Mouse (Mus musculus) heart, embryonic 12.5 days (tissue): Measurements from ENCODE around the gene Kras. TPM values are rescaled to one million over a fixed set of nuclear protein-coding genes. Genes with fewer than 3 reads are reported as not detected.
A peak's percentile ranks its signal among the peaks of the same experiment; 100 is the strongest.

ENCODE experiments used
- ATAC-seq: fragments of 200-750 bp; cut with Nextera tagmentation; 2 replicates; pipeline ENCODE4 v1.8.0; 2017; ENCODE audit warnings: moderate TSS enrichment, moderate library complexity; ENCODE audit not compliant: insufficient number of reproducible peaks, low FRiP score
- H3K27ac ChIP-seq: fragments of 300-500 bp; sonication (generic); 2 replicates; pipeline ENCODE4 v1.5.1; 2016; ENCODE audit warnings: mild to moderate bottlenecking, moderate library complexity; ENCODE audit not compliant: poor library complexity, severe bottlenecking
- H3K27me3 ChIP-seq: fragments of 300-500 bp; sonication (generic); replicated peaks from 2 replicates; pipeline ENCODE4 v1.6.1; 2016; ENCODE audit warnings: mild to moderate bottlenecking, moderate library complexity
- H3K36me3 ChIP-seq: fragments of 300-500 bp; sonication (generic); 2 replicates; pipeline ENCODE4 v1.6.1; 2016; ENCODE audit warnings: mild to moderate bottlenecking, moderate library complexity
- H3K4me1 ChIP-seq: fragments of 300-500 bp; sonication (generic); replicated peaks from 2 replicates; pipeline ENCODE4 v1.6.1; 2016; ENCODE audit warnings: mild to moderate bottlenecking
- H3K4me2 ChIP-seq: fragments of 300-500 bp; sonication (generic); 2 replicates; pipeline ENCODE4 v1.6.1; 2016; ENCODE audit warnings: mild to moderate bottlenecking, moderate library complexity
- H3K4me3 ChIP-seq: fragments of 300-500 bp; sonication (generic); 2 replicates; pipeline ENCODE4 v1.5.1; 2016; ENCODE audit warnings: mild to moderate bottlenecking
- H3K9ac ChIP-seq: fragments of 300-500 bp; sonication (generic); 2 replicates; pipeline ENCODE4 v1.6.1; 2016; ENCODE audit warnings: mild to moderate bottlenecking, moderate library complexity
- H3K9me3 ChIP-seq: fragments of 300-500 bp; sonication (generic); replicated peaks from 2 replicates; pipeline ENCODE4 v1.6.1; 2016; ENCODE audit warnings: mild to moderate bottlenecking, moderate library complexity
- WGBS: fragments of 180-500 bp; shearing (Covaris S2); methylation state at CpG from one replicate; pipeline ENCODE4 v1.1.7; 2016; 5-methylcytosine and 5-hydroxymethylcytosine counted together
- polyA plus RNA-seq: library from polyadenylated mRNA; unstranded; fragments of >200 nt; fragmentation: Nextera tagmentation; extraction: Ambion mirVana; gene quantifications from 2 replicates; pipeline ENCODE4 v1.2.1, GENCODE M21; 2016

Kras gene
- polyA plus RNA-seq, 1 experiment from 2014 or later: 51.2 TPM

- peak overlapping the region; percentile 67 for H3K4me3 ChIP-seq
- WGBS: 3% methylated on average over 21 of the region's 21 CpGs
- H3K27me3 ChIP-seq: no peaks in the 10 kb centered on the region
- H3K4me2 ChIP-seq: peak overlapping the region; percentile 75
- H3K27ac ChIP-seq: peak overlapping the region; percentile 99
- H3K4me1 ChIP-seq: peaks cover 9% of the 10 kb centered on the region
- ATAC-seq: peak; percentile 13
- peak overlapping the region; percentile 81 for H3K9ac ChIP-seq
- H3K9me3 ChIP-seq: no peaks in the 10 kb centered on the region
- H3K36me3 ChIP-seq: peaks cover 11% of the 10 kb centered on the region
Measured at GRCm38 (mm10) chr6:145211376-145212305, 38.4 kb downstream of the Kras start.

GRCm38 (mm10) chr6:145210816-145211338 lies 39.2 kb downstream of the Kras start, which contains the start of the genes Casc1 and Etfrf1:
Gene Casc1, minus strand, starts transcription at chr6:145211005.
Gene Etfrf1, plus strand, starts transcription at chr6:145211134.
- Histone ChIP-seq H3K27me3 (no peaks in the 10 kb centered on the region), H3K9me3 (no peaks in the 10 kb centered on the region), H3K4me3 (peak within 1 kb of the TSS; percentile 67), H3K27ac (peak within 1 kb of the TSS; percentile 99), H3K4me2 (peak within 1 kb of the TSS; percentile 90), H3K9ac (peak within 1 kb of the TSS; percentile 81), H3K4me1 (peaks cover 9% of the 10 kb centered on the region), H3K36me3 (peaks cover 5% of the 10 kb centered on the region)
- WGBS: 0% methylated on average over 36 of the region's 36 CpGs
- peak; percentile 100 for ATAC-seq

- no peaks in the 10 kb centered on the region for H3K9me3 ChIP-seq
- no peaks in the 10 kb centered on the region for H3K27me3 ChIP-seq
- peaks cover 9% of the 10 kb centered on the region for H3K4me1 ChIP-seq
- H3K4me2 ChIP-seq: peak overlapping the region; percentile 90
- peak overlapping the region; percentile 52 for H3K4me3 ChIP-seq
- H3K27ac ChIP-seq: peak overlapping the region; percentile 35
- H3K9ac ChIP-seq: peak overlapping the region; percentile 56
- H3K36me3 ChIP-seq: peaks cover 4% of the 10 kb centered on the region; the same call in 1 of the 2 replicates
- ATAC-seq: no peak
- WGBS: 37% methylated on average over 8 of the region's 8 CpGs
Measured at GRCm38 (mm10) chr6:145210056-145210680, 39.9 kb downstream of the Kras start.

- Histone ChIP-seq H3K9ac (no peak overlapping the region), H3K36me3 (no peaks in the 10 kb centered on the region), H3K27me3 (no peaks in the 10 kb centered on the region), H3K4me1 (peaks cover 1% of the 10 kb centered on the region), H3K4me2 (no peak overlapping the region), H3K4me3 (no peak overlapping the region), H3K9me3 (no peaks in the 10 kb centered on the region), H3K27ac (no peak overlapping the region)
- ATAC-seq: no peak
- WGBS: 62% methylated on average over 10 of the region's 10 CpGs
Measured at GRCm38 (mm10) chr6:145205142-145205541, 44.9 kb downstream of the Kras start.

GRCm38 (mm10) chr6:145204440-145204839 lies 45.6 kb downstream of the Kras start:
- Histone ChIP-seq H3K4me1 (no peaks in the 10 kb centered on the region), H3K4me2 (no peak overlapping the region), H3K9ac (no peak overlapping the region), H3K27me3 (no peaks in the 10 kb centered on the region), H3K27ac (no peak overlapping the region), H3K9me3 (no peaks in the 10 kb centered on the region), H3K4me3 (no peak overlapping the region), H3K36me3 (no peaks in the 10 kb centered on the region)
- 90% methylated on average over 6 of the region's 6 CpGs for WGBS
- no peak for ATAC-seq

GRCm38 (mm10) chr6:145202432-145203125 lies 47.5 kb downstream of the Kras start:
- no peak overlapping the region for H3K4me2 ChIP-seq
- 78% methylated on average over 13 of the region's 13 CpGs for WGBS
- H3K4me1 ChIP-seq: no peaks in the 10 kb centered on the region
- H3K9me3 ChIP-seq: no peaks in the 10 kb centered on the region; the same call in 1 of the 2 replicates
- H3K36me3 ChIP-seq: no peaks in the 10 kb centered on the region
- no peak overlapping the region for H3K4me3 ChIP-seq
- no peak for ATAC-seq
- H3K27me3 ChIP-seq: no peaks in the 10 kb centered on the region
- no peak overlapping the region for H3K9ac ChIP-seq
- no peak overlapping the region for H3K27ac ChIP-seq

- Histone ChIP-seq H3K4me2 (no peak overlapping the region), H3K9ac (no peak overlapping the region), H3K27me3 (no peaks in the 10 kb centered on the region), H3K27ac (no peak overlapping the region), H3K4me1 (no peaks in the 10 kb centered on the region), H3K9me3 (no peaks in the 10 kb centered on the region; the same call in 1 of the 2 replicates), H3K36me3 (no peaks in the 10 kb centered on the region), H3K4me3 (no peak overlapping the region)
- 88% methylated on average over 8 of the region's 8 CpGs for WGBS
- no peak for ATAC-seq
Measured at GRCm38 (mm10) chr6:145197949-145198686, 51.9 kb downstream of the Kras start.

- no peaks in the 10 kb centered on the region for H3K36me3 ChIP-seq
- H3K9ac ChIP-seq: no peak overlapping the region
- no peaks in the 10 kb centered on the region; the same call in 1 of the 2 replicates for H3K9me3 ChIP-seq
- no peaks in the 10 kb centered on the region for H3K4me1 ChIP-seq
- ATAC-seq: no peak
- no peak overlapping the region for H3K4me3 ChIP-seq
- no peaks in the 10 kb centered on the region for H3K27me3 ChIP-seq
- H3K4me2 ChIP-seq: no peak overlapping the region
- WGBS: 71% methylated on average over 11 of the region's 11 CpGs
- no peak overlapping the region for H3K27ac ChIP-seq
Measured at GRCm38 (mm10) chr6:145193446-145193845, 56.6 kb downstream of the Kras start.

- Histone ChIP-seq H3K4me3 (no peak overlapping the region), H3K27ac (no peak overlapping the region), H3K4me2 (no peak overlapping the region), H3K4me1 (no peaks in the 10 kb centered on the region), H3K36me3 (no peaks in the 10 kb centered on the region), H3K9ac (no peak overlapping the region), H3K9me3 (no peaks in the 10 kb centered on the region; the same call in 1 of the 2 replicates), H3K27me3 (0 out of 2 replicates have a peak, but pooled peaks cover under 1% of the 10 kb centered on the region)
- no peak for ATAC-seq
- WGBS: 75% methylated on average over 3 of the region's 3 CpGs
Measured at GRCm38 (mm10) chr6:145193038-145193437, 57.0 kb downstream of the Kras start.
